Mouse (Mus musculus) limb, embryonic 15.5 days (tissue): ENCODE results near the gene Klf8. TPM values are rescaled to one million over a fixed set of nuclear protein-coding genes. Genes with fewer than 3 reads are reported as not detected.

Experiments
- ATAC-seq: fragments of 200-750 bp; cut with Nextera tagmentation; 2 replicates; pipeline ENCODE4 v1.8.0; 2017; ENCODE audit warnings: low read depth, moderate TSS enrichment; ENCODE audit not compliant: insufficient number of reproducible peaks, low FRiP score, low TSS enrichment
- H3K27ac ChIP-seq: fragments of 300-500 bp; sonication (generic); 2 replicates; pipeline ENCODE4 v1.5.1; 2015; ENCODE audit warnings: moderate library complexity, mild to moderate bottlenecking, inconsistent platforms
- H3K27me3 ChIP-seq: fragments of 300-500 bp; sonication (generic); 2 replicates; pipeline ENCODE4 v1.6.1; 2015; ENCODE audit warnings: inconsistent platforms
- H3K36me3 ChIP-seq: fragments of 300-500 bp; sonication (generic); 2 replicates; pipeline ENCODE4 v1.6.1; 2015; ENCODE audit warnings: inconsistent platforms
- H3K4me1 ChIP-seq: fragments of 300-500 bp; sonication (generic); 2 replicates; pipeline ENCODE4 v1.6.1; 2015; ENCODE audit warnings: inconsistent platforms
- H3K4me2 ChIP-seq: fragments of 300-500 bp; sonication (generic); 2 replicates; pipeline ENCODE4 v1.6.1; 2015; ENCODE audit warnings: mild to moderate bottlenecking, inconsistent platforms
- H3K4me3 ChIP-seq: fragments of 300-500 bp; sonication (generic); 2 replicates; pipeline ENCODE4 v1.5.1; 2015; ENCODE audit warnings: mild to moderate bottlenecking, inconsistent platforms
- H3K9ac ChIP-seq: fragments of 300-500 bp; sonication (generic); 2 replicates; pipeline ENCODE4 v1.6.1; 2015; ENCODE audit warnings: inconsistent platforms
- H3K9me3 ChIP-seq: fragments of 300-500 bp; sonication (generic); 2 replicates; pipeline ENCODE4 v1.6.1; 2016; ENCODE audit warnings: inconsistent platforms
- WGBS: fragments of 180-500 bp; shearing (Covaris S2); methylation state at CpG from one replicate; pipeline ENCODE4 v1.1.7; 2015; 5-methylcytosine and 5-hydroxymethylcytosine counted together
- polyA plus RNA-seq: library from polyadenylated mRNA; unstranded; fragments of >200 nt; fragmentation: Nextera tagmentation; extraction: Ambion mirVana; gene quantifications from 2 replicates; pipeline ENCODE4 v1.2.1, GENCODE M21; 2015

Gene Klf8
- polyA plus RNA-seq, 1 experiment from 2014 or later, result 1.6 TPM

DNA sequence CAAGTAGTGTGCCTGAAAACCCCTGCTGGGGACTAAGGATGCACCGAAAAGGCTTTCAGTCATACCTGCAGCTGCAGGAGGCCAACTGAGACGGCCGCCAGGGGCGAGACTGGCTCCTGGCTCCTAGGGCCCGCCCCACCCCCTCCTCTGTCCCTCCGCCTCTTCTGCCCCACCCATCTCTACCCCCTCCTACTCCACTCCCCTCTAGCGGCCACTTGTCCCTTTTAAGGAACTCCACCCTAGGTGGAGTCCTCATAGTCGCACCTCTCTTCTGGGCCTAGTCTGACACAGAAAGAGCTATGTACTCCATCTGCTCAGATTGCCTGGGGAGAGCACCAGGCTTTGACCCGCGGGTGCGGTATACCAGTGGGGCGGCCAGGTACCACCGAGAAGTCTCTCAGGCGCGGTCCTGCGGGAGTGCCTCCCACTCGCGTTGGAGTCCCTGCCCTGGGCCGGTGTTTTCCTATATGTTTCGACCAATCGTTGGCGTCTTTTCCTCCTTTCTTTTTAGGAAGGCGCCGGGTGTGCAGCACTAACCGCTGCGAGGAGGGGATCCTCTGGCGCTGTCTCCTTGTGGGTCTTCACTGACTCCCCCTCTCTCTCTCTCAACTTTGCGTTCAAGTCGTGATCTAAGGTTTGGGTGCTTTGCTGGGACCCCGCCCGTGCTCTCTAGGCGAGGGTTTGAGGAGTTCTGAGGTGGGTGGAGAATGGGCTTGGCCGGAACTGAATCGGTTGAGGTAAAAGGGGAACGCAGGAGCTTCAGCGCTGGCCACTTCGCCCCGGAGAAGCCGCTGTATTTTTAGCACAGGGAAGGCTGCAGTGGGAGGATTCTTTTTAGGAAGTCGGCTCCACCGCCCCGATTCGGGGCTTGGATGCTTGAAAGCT lies 122.3 kb downstream of the Klf8 start:
- ATAC-seq, result no peak
- H3K9ac ChIP-seq, result no peak overlapping the region
- 16% methylated on average over 43 of the region's 43 CpGs for WGBS
- no peaks in the 10 kb centered on the region for H3K9me3 ChIP-seq
- peaks cover 16% of the 10 kb centered on the region for H3K27me3 ChIP-seq
- no peaks in the 10 kb centered on the region for H3K36me3 ChIP-seq
- peak overlapping the region; percentile 38; the same call in 1 of the 2 replicates for H3K27ac ChIP-seq
- H3K4me3 ChIP-seq, result peak overlapping the region; percentile 46
- H3K4me2 ChIP-seq, result peak overlapping the region; percentile 59
- no peaks in the 10 kb centered on the region for H3K4me1 ChIP-seq

DNA sequence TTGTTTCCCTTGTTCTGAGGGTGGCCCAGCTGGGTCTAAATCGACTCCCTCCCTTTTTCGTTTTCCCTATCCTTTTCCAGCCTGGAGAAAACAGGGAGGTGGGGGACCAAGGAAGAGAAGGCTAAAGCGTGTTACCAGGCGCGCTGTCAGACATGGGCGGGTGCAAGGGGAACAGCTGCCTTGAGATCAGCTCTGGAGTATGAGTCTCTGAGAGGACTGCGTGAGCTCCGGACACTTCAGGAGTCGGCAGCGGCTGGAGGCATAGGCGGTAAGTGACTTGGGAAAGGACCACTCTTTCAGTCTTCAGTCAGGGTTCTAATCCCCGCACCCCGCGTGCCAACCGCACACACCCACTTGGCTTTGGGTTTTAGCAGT lies 122.9 kb downstream of the Klf8 start:
- Histone ChIP-seq H3K36me3 (no peaks in the 10 kb centered on the region), H3K4me1 (no peaks in the 10 kb centered on the region), H3K4me3 (peak overlapping the region; percentile 46), H3K27me3 (peaks cover 16% of the 10 kb centered on the region), H3K9ac (no peak overlapping the region), H3K27ac (no peak overlapping the region), H3K9me3 (no peaks in the 10 kb centered on the region), H3K4me2 (peak overlapping the region; percentile 59)
- no peak for ATAC-seq
- WGBS, result 19% methylated on average over 15 of the region's 15 CpGs

DNA sequence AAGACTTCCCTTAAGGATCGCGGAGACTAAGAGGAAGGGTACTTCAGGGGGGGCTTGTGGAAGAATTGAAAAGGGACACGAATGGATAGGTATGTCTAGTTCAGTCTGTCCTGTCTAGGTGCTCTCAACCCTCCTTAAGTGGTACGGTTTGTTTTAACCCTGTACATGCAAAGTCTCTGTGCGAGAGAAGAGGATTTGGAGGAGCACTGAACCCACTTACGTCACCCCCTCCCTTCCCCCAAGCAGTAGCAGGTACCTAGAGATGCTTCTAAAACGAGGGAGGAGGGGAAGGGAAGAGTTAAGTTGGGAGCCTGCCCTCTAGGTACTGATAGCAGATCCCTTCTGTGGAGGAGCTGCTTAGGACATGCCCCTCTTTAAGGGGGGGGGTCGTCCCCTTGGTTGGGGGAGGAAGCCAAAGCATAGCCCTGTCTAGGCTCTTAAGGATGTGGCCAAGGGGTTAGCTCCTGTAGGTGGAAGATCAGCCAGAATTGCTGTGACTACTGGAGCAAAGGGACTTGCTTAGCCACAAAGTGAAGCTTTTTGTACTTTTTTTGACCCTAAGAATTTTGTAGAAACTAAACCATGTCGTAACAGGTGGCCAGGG lies 123.5 kb downstream of the Klf8 start:
- 28% methylated on average over 9 of the region's 9 CpGs for WGBS
- Histone ChIP-seq H3K4me2 (peak overlapping the region; percentile 59), H3K27ac (no peak overlapping the region), H3K4me1 (no peaks in the 10 kb centered on the region), H3K9me3 (no peaks in the 10 kb centered on the region), H3K4me3 (peak overlapping the region; percentile 46), H3K27me3 (peaks cover 16% of the 10 kb centered on the region), H3K36me3 (no peaks in the 10 kb centered on the region), H3K9ac (no peak overlapping the region)
- ATAC-seq, result no peak

DNA sequence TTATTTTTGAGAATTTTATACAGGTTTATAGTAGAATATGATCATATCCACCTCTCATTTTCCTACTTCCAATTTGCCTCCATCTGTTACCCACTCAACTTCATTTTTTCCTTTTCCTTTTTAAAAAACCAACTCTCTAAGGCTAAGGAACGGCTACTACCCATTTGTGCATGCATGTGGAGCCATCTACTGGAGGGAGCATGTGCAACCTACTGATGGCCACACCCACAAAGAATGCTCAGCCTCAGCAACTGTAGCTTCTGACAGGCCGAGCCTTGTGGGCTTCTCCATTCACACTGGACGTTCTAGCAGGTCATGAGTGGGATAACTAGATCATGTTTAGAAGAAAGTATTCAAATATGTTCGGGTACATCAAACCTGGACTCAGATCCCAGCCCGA lies 129.5 kb downstream of the Klf8 start:
- Histone ChIP-seq H3K27me3 (no peaks in the 10 kb centered on the region; the same call in 1 of the 2 replicates), H3K4me2 (no peak overlapping the region), H3K9me3 (no peaks in the 10 kb centered on the region), H3K9ac (no peak overlapping the region), H3K27ac (no peak overlapping the region), H3K36me3 (no peaks in the 10 kb centered on the region), H3K4me1 (no peaks in the 10 kb centered on the region), H3K4me3 (no peak overlapping the region)
- no peak for ATAC-seq
- 34% methylated on average over 5 of the region's 5 CpGs for WGBS

DNA sequence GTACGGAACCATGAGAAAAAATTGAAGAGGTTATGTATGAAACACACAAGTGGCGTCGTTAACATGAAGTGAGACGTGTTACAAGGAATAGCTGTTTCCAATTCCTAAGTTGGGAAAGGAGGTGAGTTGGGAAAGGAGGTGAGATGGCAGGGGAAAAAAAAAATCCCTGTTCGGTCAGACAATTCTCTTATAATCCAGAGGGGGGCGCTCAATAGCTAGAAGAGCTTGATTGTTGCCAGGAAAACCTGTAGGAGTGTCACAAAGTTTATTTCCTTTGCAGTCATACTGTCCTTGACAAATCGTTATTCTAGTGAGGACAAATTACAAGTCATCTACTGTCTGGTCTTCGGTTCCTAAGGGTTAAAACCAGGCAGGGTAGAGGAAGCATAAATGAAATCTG lies 132.5 kb downstream of the Klf8 start:
- no peaks in the 10 kb centered on the region for H3K27me3 ChIP-seq
- ATAC-seq, result no peak
- 39% methylated on average over 8 of the region's 8 CpGs for WGBS
- H3K27ac ChIP-seq, result no peak overlapping the region
- H3K36me3 ChIP-seq, result no peaks in the 10 kb centered on the region
- no peak overlapping the region for H3K4me2 ChIP-seq
- no peaks in the 10 kb centered on the region for H3K9me3 ChIP-seq
- no peaks in the 10 kb centered on the region for H3K4me1 ChIP-seq
- H3K4me3 ChIP-seq, result no peak overlapping the region
- no peak overlapping the region for H3K9ac ChIP-seq

DNA sequence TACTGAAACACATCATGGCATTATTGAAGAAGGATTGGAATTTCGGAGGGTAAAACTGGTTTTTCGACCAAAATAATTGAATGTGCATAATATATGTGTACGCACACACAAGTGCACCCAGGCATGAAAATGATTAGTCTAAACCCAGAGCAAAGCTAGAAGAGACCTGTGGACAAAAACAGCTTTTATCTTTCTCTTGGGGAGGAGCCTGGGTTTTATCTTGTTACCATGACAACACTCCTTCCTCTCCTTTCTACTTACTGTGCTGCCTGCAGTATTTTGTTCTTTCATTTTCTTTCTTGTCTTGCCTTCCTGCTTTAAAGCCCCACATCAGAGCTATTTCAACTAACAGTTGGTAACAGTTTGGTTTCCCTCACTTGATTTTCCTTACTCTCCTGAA lies 137.8 kb downstream of the Klf8 start:
- no peak overlapping the region for H3K27ac ChIP-seq
- H3K4me1 ChIP-seq, result no peaks in the 10 kb centered on the region
- H3K36me3 ChIP-seq, result no peaks in the 10 kb centered on the region
- H3K27me3 ChIP-seq, result no peaks in the 10 kb centered on the region
- no peaks in the 10 kb centered on the region for H3K9me3 ChIP-seq
- no peak overlapping the region for H3K4me2 ChIP-seq
- ATAC-seq, result no peak
- no peak overlapping the region for H3K9ac ChIP-seq
- WGBS, result 78% methylated on average over 3 of the region's 3 CpGs
- H3K4me3 ChIP-seq, result no peak overlapping the region

DNA sequence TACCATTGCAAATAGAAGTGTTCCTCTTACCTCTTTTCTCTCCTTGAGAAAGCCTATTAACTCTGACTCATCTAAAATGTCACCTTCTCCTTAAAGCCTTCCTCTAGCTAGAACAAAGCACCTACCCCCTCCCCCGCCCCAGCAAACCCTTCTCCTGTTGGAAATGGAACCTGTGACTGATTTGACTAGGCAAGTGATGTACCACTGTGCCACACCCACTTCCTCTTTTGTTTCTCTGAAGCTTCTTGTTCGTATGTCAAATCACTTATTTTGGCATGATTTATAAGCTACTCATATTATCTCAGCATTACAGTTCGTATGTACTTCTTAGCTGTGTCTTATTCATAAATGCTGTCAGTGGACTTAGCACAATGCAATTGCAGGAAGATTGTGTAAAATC lies 144.5 kb downstream of the Klf8 start:
- Histone ChIP-seq H3K27ac (no peak overlapping the region), H3K9ac (no peak overlapping the region), H3K4me3 (no peak overlapping the region), H3K4me1 (no peaks in the 10 kb centered on the region), H3K9me3 (no peaks in the 10 kb centered on the region), H3K27me3 (no peaks in the 10 kb centered on the region), H3K36me3 (no peaks in the 10 kb centered on the region), H3K4me2 (no peak overlapping the region)
- WGBS, result 63% methylated on average over 3 of the region's 3 CpGs
- ATAC-seq, result no peak

DNA sequence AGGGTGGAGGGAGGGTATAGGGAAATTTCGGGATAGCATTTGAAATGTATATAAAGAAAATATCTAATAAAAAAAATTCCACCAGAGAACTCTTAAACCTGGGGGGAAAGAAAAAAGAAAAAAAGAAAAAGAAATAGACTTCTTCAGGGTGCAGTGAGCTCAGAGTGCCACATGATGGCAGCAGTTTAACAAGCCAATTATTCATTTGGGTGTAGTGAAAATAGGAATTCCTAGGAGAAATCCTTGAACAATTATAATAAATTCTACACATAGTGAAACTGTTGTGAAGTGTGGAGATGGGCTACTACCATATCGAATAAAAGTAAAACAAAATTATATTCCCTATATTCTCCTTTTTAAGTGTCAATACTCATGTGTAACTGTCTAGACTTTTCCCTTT lies 152.0 kb downstream of the Klf8 start:
- Histone ChIP-seq H3K9ac (no peak overlapping the region), H3K4me2 (no peak overlapping the region), H3K4me3 (no peak overlapping the region), H3K27ac (no peak overlapping the region), H3K9me3 (no peaks in the 10 kb centered on the region), H3K27me3 (no peaks in the 10 kb centered on the region), H3K4me1 (no peaks in the 10 kb centered on the region), H3K36me3 (no peaks in the 10 kb centered on the region)
- 37% methylated on average over 2 of the region's 2 CpGs for WGBS
- ATAC-seq, result no peak

DNA sequence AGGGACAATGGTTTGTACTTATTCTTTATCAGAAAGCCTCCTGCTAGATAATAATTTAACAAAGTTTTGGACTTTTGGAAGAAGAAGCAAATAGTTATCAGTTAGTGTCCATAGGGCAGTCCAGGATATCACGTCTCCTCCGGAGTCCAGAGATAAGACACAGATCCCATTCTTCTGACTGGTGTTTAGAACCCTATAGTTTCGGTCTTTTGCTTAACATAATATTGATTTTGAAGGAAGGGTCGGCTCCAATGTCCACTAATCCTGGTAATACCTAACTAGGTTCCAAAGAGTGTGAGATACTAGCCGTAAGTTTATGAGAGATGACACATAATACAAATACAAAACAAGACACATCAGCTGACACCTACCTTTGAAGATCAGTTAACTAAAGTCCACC lies 179.8 kb downstream of the Klf8 start:
- ATAC-seq, result no peak
- WGBS, result 86% methylated on average over 5 of the region's 5 CpGs

DNA sequence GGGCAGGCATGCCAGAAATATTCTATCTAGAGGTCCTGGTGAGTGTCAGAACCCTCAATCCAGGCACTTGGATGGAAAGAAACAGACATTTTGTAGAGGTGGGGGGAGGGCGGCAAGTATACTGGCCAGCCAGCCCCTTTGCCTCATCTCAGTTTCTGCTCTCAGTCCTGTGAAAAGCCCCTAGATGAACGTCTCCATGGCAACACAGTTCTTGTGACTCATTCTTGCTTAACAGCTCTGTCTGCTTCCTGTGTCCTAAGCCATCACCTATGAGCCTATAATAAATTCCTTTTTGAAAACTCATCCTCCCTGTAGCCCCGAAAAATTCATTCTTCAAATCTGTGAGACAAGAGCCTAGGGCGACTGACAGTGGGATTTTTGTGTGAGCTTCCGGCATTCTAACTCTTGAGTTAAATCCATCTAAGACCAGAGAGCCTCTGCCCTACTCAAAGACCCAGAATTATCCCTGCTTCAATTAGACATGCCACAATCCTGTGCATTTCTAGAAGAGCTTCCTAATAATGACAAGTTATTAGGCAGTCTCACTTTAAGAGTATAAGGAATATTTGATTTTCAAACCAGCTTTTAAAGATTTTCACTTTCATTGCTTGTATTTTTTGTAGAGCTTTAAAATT lies 196.5 kb downstream of the Klf8 start:
- ATAC-seq, result no peak
- Histone ChIP-seq H3K9ac (no peak overlapping the region), H3K4me2 (no peak overlapping the region), H3K27me3 (no peaks in the 10 kb centered on the region), H3K36me3 (no peaks in the 10 kb centered on the region), H3K9me3 (no peaks in the 10 kb centered on the region), H3K4me1 (no peaks in the 10 kb centered on the region), H3K4me3 (no peak overlapping the region), H3K27ac (no peak overlapping the region)
- WGBS, result 41% methylated on average over 5 of the region's 5 CpGs

More for the DNA sequence above, 179.8 kb downstream of the Klf8 start:
- Histone ChIP-seq H3K27ac (no peak overlapping the region), H3K4me3 (no peak overlapping the region), H3K36me3 (no peaks in the 10 kb centered on the region), H3K4me1 (no peaks in the 10 kb centered on the region), H3K27me3 (no peaks in the 10 kb centered on the region), H3K4me2 (no peak overlapping the region), H3K9ac (no peak overlapping the region), H3K9me3 (no peaks in the 10 kb centered on the region)

DNA sequence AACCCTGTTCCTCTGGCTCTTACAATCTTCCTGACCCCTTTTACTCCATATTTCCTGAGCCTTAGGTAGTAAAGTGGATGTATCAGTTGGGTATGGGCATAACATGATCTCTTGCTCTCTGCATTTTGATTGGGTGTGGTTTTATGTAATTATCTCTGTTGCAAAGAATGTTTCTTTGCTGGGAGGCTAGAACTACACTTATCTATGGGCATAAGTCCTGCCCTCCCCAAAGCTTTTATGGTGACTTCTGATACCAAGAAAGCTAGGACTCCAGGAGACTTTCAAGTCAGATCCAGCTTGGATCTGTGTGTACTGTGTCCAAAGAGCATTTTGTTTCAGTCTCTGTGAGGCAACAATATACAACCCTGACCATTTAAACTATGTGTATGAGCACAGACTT lies 202.3 kb downstream of the Klf8 start:
- no peaks in the 10 kb centered on the region for H3K27me3 ChIP-seq
- ATAC-seq, result no peak
- H3K9me3 ChIP-seq, result no peaks in the 10 kb centered on the region
- H3K27ac ChIP-seq, result no peak overlapping the region
- H3K9ac ChIP-seq, result no peak overlapping the region
- no peaks in the 10 kb centered on the region for H3K36me3 ChIP-seq
- no peak overlapping the region for H3K4me2 ChIP-seq
- H3K4me1 ChIP-seq, result no peaks in the 10 kb centered on the region
- no peak overlapping the region for H3K4me3 ChIP-seq

DNA sequence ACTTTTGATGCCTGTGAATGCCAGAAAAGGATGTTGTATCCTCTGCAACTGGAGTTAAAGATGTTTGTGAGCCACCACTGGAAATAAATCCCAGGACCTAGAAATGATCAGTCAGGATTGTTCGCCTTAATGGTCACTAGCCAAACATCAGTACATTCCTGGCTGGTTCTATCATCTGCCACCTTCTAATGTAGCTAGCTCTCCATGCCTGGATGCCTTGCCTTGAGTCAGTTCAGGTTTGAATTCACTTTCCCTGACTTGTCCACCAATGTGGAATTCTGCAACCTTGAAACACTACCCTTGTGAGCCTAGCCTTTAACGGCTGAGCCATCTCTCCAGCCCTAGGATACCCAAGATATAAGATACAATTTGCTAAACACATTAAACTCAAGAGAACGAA lies 202.8 kb downstream of the Klf8 start:
- Histone ChIP-seq H3K9me3 (no peaks in the 10 kb centered on the region), H3K4me1 (no peaks in the 10 kb centered on the region), H3K27me3 (no peaks in the 10 kb centered on the region), H3K4me2 (no peak overlapping the region), H3K36me3 (no peaks in the 10 kb centered on the region), H3K27ac (no peak overlapping the region), H3K4me3 (no peak overlapping the region), H3K9ac (no peak overlapping the region)
- 81% methylated on average over 3 of the region's 3 CpGs for WGBS
- ATAC-seq, result no peak
